Mouse (Mus musculus) CH12.LX (cell line): ENCODE measurements around the gene Sacs. TPM values are rescaled to one million over a fixed set of nuclear protein-coding genes. Genes with fewer than 3 reads are reported as not detected.
A peak's percentile ranks its signal among the peaks of the same experiment; 100 is the strongest.

ENCODE experiments used
- DNase-seq: peaks from one replicate; pipeline ENCODE4 v3.0.0-alpha.2; 2013; ENCODE audit errors: extremely low read depth
- H3K27ac ChIP-seq: 2 replicates; pipeline ENCODE4 v1.5.1; 2012; ENCODE audit warnings: low read depth, mild to moderate bottlenecking, control low read depth, moderate library complexity; ENCODE audit not compliant: insufficient read depth
- H3K27me3 ChIP-seq: replicated peaks from 2 replicates; pipeline ENCODE3; 2012; ENCODE audit warnings: inconsistent platforms
- H3K36me3 ChIP-seq, 2 experiments: replicated peaks in 1 of 2; 2 replicates each; pipeline versions ENCODE3 to v1.6.1; 2012; ENCODE audit warnings: inconsistent platforms in 1 of 2, low read length in 1 of 2, mild to moderate bottlenecking in 1 of 2, mixed read lengths in 1 of 2, moderate library complexity in 1 of 2; ENCODE audit not compliant: control insufficient read depth in 1 of 2, insufficient read depth in 1 of 2
- H3K4me1 ChIP-seq, 2 experiments: 2 replicates each; pipeline ENCODE4 v1.6.1; 2012; ENCODE audit warnings: inconsistent platforms in 1 of 2, moderate library complexity in 1 of 2; ENCODE audit not compliant: insufficient read depth in 2 of 2, control insufficient read depth in 1 of 2
- H3K4me2 ChIP-seq: 2 replicates; pipeline ENCODE4 v1.6.1; 2012; ENCODE audit warnings: low read depth, mild to moderate bottlenecking, control low read depth; ENCODE audit not compliant: poor library complexity, insufficient read depth, severe bottlenecking
- H3K4me3 ChIP-seq, 3 experiments: fragments of 150-350 bp in 1 of 3; sonication (generic) in 1 of 3; replicated peaks in 1 of 3; 2 replicates each; pipeline versions ENCODE3 to v1.5.1; 2011 to 2012; ENCODE audit warnings: low read depth in 2 of 3, low read length in 2 of 3, mild to moderate bottlenecking in 2 of 3, moderate library complexity in 2 of 3, control low read depth in 1 of 3, improper control_type of control experiment in 1 of 3, inconsistent platforms in 1 of 3, mixed read lengths in 1 of 3; ENCODE audit not compliant: poor library complexity in 1 of 3
- H3K79me2 ChIP-seq: replicated peaks from 2 replicates; pipeline ENCODE4 v1.6.1; 2012; ENCODE audit warnings: mild to moderate bottlenecking, moderate library complexity; ENCODE audit not compliant: control insufficient read depth, poor library complexity, insufficient read depth, severe bottlenecking; ENCODE audit errors: extremely low read depth
- H3K9ac ChIP-seq: 2 replicates; pipeline ENCODE4 v1.6.1; 2012; ENCODE audit warnings: low read depth, mild to moderate bottlenecking, control low read depth, moderate library complexity; ENCODE audit not compliant: insufficient read depth
- H3K9me3 ChIP-seq: replicated peaks from 2 replicates; pipeline ENCODE3; 2012; ENCODE audit warnings: low read length, inconsistent platforms, mixed read lengths
- BHLHE40 ChIP-seq: IDR thresholded peaks from 2 replicates; pipeline ENCODE4 v1.6.1; 2011; ENCODE audit warnings: mild to moderate bottlenecking, low read depth, low read length, improper control_type of control experiment
- CHD1 ChIP-seq: IDR thresholded peaks from 2 replicates; pipeline ENCODE4 v1.6.1; 2012; ENCODE audit warnings: low read depth, low read length, improper control_type of control experiment, inconsistent platforms
- CTCF ChIP-seq, 2 experiments: IDR thresholded peaks in 1 of 2; conservative IDR thresholded peaks in 1 of 2; 2 replicates each; pipeline ENCODE4 v1.5.1; 2011 to 2012; ENCODE audit warnings: low read depth in 2 of 2, low read length in 2 of 2, improper control_type of control experiment in 1 of 2, inconsistent platforms in 1 of 2, mild to moderate bottlenecking in 1 of 2, moderate library complexity in 1 of 2
- ELF1 ChIP-seq: IDR thresholded peaks from 2 replicates; pipeline ENCODE4 v1.6.1; 2014; ENCODE audit warnings: low read depth, mild to moderate bottlenecking, inconsistent platforms, low read length, improper control_type of control experiment
- EP300 ChIP-seq: IDR thresholded peaks from 2 replicates; pipeline ENCODE4 v1.6.1; 2011; ENCODE audit warnings: low read length, improper control_type of control experiment
- IRF4 ChIP-seq: IDR thresholded peaks from 2 replicates; pipeline ENCODE4 v1.6.1; 2014; ENCODE audit warnings: low read depth, mild to moderate bottlenecking, inconsistent platforms, low read length, improper control_type of control experiment
- MAFK ChIP-seq: IDR thresholded peaks from 2 replicates; pipeline ENCODE4 v1.6.1; 2011; ENCODE audit warnings: low read length, improper control_type of control experiment; ENCODE audit not compliant: insufficient replicate concordance
- MAX ChIP-seq: IDR thresholded peaks from 2 replicates; pipeline ENCODE4 v1.6.1; 2011; ENCODE audit warnings: low read length, improper control_type of control experiment
- MAZ ChIP-seq: IDR thresholded peaks from 2 replicates; pipeline ENCODE4 v1.6.1; 2012; ENCODE audit warnings: low read depth, mild to moderate bottlenecking, inconsistent platforms, low read length, improper control_type of control experiment, moderate library complexity
- MEF2A ChIP-seq: IDR thresholded peaks from 2 replicates; pipeline ENCODE4 v1.6.1; 2014; ENCODE audit warnings: low read depth, mild to moderate bottlenecking, inconsistent platforms, low read length, improper control_type of control experiment, borderline replicate concordance
- MXI1 ChIP-seq: IDR thresholded peaks from 2 replicates; pipeline ENCODE4 v1.6.1; 2011; ENCODE audit warnings: mild to moderate bottlenecking, low read depth, low read length, improper control_type of control experiment
- MYC ChIP-seq: IDR thresholded peaks from 2 replicates; pipeline ENCODE4 v1.6.1; 2011; ENCODE audit warnings: low read depth, mild to moderate bottlenecking, improper control_type of control experiment, low read length
- NELFE ChIP-seq: IDR thresholded peaks from 2 replicates; pipeline ENCODE4 v1.6.1; 2011; ENCODE audit warnings: low read depth, low read length, improper control_type of control experiment
- PAX5 ChIP-seq: IDR thresholded peaks from 2 replicates; pipeline ENCODE4 v1.6.1; 2012; ENCODE audit warnings: low read length, inconsistent platforms, mixed read lengths
- POLR2A ChIP-seq: IDR thresholded peaks from 2 replicates; pipeline ENCODE4 v1.6.1; 2011; ENCODE audit warnings: low read depth, mild to moderate bottlenecking, improper control_type of control experiment, low read length
- POLR2AphosphoS2 ChIP-seq: IDR thresholded peaks from 2 replicates; pipeline ENCODE4 v1.6.1; 2011; ENCODE audit warnings: low read depth, low read length, improper control_type of control experiment
- RAD21 ChIP-seq: IDR thresholded peaks from 2 replicates; pipeline ENCODE4 v1.6.1; 2011; ENCODE audit warnings: low read depth, mild to moderate bottlenecking, low read length, improper control_type of control experiment, moderate library complexity
- RCOR1 ChIP-seq: conservative IDR thresholded peaks from 2 replicates; pipeline ENCODE4 v1.6.1; 2012; ENCODE audit warnings: low read depth, mild to moderate bottlenecking, inconsistent platforms, low read length, improper control_type of control experiment
- SIN3A ChIP-seq: IDR thresholded peaks from 2 replicates; pipeline ENCODE4 v1.6.1; 2012; ENCODE audit warnings: low read length, improper control_type of control experiment, inconsistent platforms
- SMC3 ChIP-seq: IDR thresholded peaks from 2 replicates; pipeline ENCODE4 v1.6.1; 2011; ENCODE audit warnings: low read depth, low read length, improper control_type of control experiment
- TBP ChIP-seq: conservative IDR thresholded peaks from 2 replicates; pipeline ENCODE4 v1.6.1; 2011; ENCODE audit warnings: low read depth, low read length, improper control_type of control experiment
- TCF12 ChIP-seq: IDR thresholded peaks from 2 replicates; pipeline ENCODE4 v1.6.1; 2014; ENCODE audit warnings: low read depth, mild to moderate bottlenecking, inconsistent platforms, low read length, improper control_type of control experiment
- UBTF ChIP-seq: IDR thresholded peaks from 2 replicates; pipeline ENCODE4 v1.6.1; 2012; ENCODE audit warnings: low read depth, mild to moderate bottlenecking, inconsistent platforms, low read length, improper control_type of control experiment, moderate library complexity
- ZC3H11A ChIP-seq: IDR thresholded peaks from 2 replicates; pipeline ENCODE4 v1.6.1; 2012; ENCODE audit warnings: low read depth, mild to moderate bottlenecking, inconsistent platforms, low read length, improper control_type of control experiment
- ZMIZ1 ChIP-seq: IDR thresholded peaks from 2 replicates; pipeline ENCODE4 v1.6.1; 2012; ENCODE audit warnings: low read depth, mild to moderate bottlenecking, inconsistent platforms, low read length, improper control_type of control experiment
- dilution Hi-C: fragments of 300-500 bp; cut with MboI; formaldehyde crosslinking; loops from 2 replicates; pipeline ENCODE4 v1.14.3; 2020; ENCODE audit warnings: low sequenced_read_pairs; ENCODE audit not compliant: extremely low pct_unique_long_range_greater_than_20kb, extremely low pct_ligation_motif_present
- in situ Hi-C: fragments of 300-500 bp; cut with MboI; formaldehyde crosslinking; loops from 3 replicates; pipeline ENCODE4 v1.14.3; 2019; ENCODE audit warnings: low sequenced_read_pairs, low pct_ligation_motif_present, low pct_unique_long_range_greater_than_20kb, mixed read lengths
- polyA plus RNA-seq: library from polyadenylated mRNA; unstranded; fragments of >175 nt; gene quantifications from 2 replicates; pipeline ENCODE4 v1.2.1, GENCODE M21; 2012; ENCODE audit warnings: low read depth; ENCODE audit not compliant: insufficient read length
- total RNA-seq, 2 experiments: library from RNA; depleted of rRNA; stranded (reverse); fragments of 300-350 nt in 1 of 2; fragments of >200 nt in 1 of 2; gene quantifications; 2 replicates each; pipeline ENCODE4 v1.2.3; 2012 to 2014

The Sacs gene
- total and polyA plus RNA-seq, 3 experiments, result 5.3 to 6.7 (median 6.6) TPM

GRCm38 (mm10) chr14:61108625-61109024 is 29.6 kb upstream of the Sacs start:
- Histone ChIP-seq H3K4me2 (no peak overlapping the region), H3K79me2 (no peaks in the 10 kb centered on the region), H3K36me3 (no peaks in the 10 kb centered on the region), H3K9ac (no peak overlapping the region), H3K4me3 (no peak overlapping the region), H3K27me3 (no peaks in the 10 kb centered on the region), H3K27ac (no peak overlapping the region), H3K4me1 (peaks cover 0 to 10% of the 10 kb centered on the region in 2 experiments; a peak in 2 of 4 replicates), H3K9me3 (no peaks in the 10 kb centered on the region)
- TF ChIP-seq MXI1 (no peak), SMC3 (no peak)
- in situ Hi-C loops (no loop called here), dilution Hi-C loops (no loop called here)
- no peak for DNase-seq

- H3K36me3 ChIP-seq, result no peaks in the 10 kb centered on the region
These were observed 25.9 kb upstream of the Sacs start for GRCm38 (mm10) chr14:61112404-61112803.

GRCm38 (mm10) chr14:61124755-61125154 is 13.5 kb upstream of the Sacs start:
- Histone ChIP-seq H3K79me2 (no peaks in the 10 kb centered on the region), H3K9me3 (no peaks in the 10 kb centered on the region)
- TF ChIP-seq MAFK, result no peak
- TF ChIP-seq UBTF, result no peak
- TF ChIP-seq SIN3A, result no peak
- no peak for TF ChIP-seq TCF12
- no peak for TF ChIP-seq POLR2AphosphoS2
- TF ChIP-seq BHLHE40, result no peak
- TF ChIP-seq EP300, result no peak
- no peak for TF ChIP-seq POLR2A
- TF ChIP-seq MAX, result no peak
- no peak for TF ChIP-seq ZMIZ1
- TF ChIP-seq TBP, result no peak
- no peak for TF ChIP-seq NELFE
- TF ChIP-seq, all 38 proteins: peak for 0
- no peaks in the 10 kb centered on the region for H3K36me3 ChIP-seq
- no peak overlapping the region for H3K9ac ChIP-seq
- DNase-seq, result no peak
- H3K4me2 ChIP-seq, result no peak overlapping the region
- no peaks in the 10 kb centered on the region for H3K27me3 ChIP-seq
- in situ Hi-C loops (no loop called here), dilution Hi-C loops (no loop called here)
- no peaks in the 10 kb centered on the region for H3K4me1 ChIP-seq
- no peak overlapping the region for H3K4me3 ChIP-seq
- H3K27ac ChIP-seq, result no peak overlapping the region

More at GRCm38 (mm10) chr14:61112404-61112803, 25.9 kb upstream of the Sacs start:
- H3K4me2 ChIP-seq, result no peak overlapping the region
- H3K79me2 ChIP-seq, result no peaks in the 10 kb centered on the region
- TF ChIP-seq MXI1, result no peak
- no peak for TF ChIP-seq PAX5
- TF ChIP-seq SMC3, result peak; percentile 94
- TF ChIP-seq MAX, result peak; percentile 35; the same call in 1 of the 2 replicates
- no peak for TF ChIP-seq CHD1
- 0 out of 2 replicates have a peak, but pooled peaks have one; percentile 34 for TF ChIP-seq MYC
- TF ChIP-seq ZC3H11A, result peak; percentile 78
- peak; percentile 42; the same call in 1 of the 2 replicates for TF ChIP-seq MAZ
- peak; percentile 50 to 95 for TF ChIP-seq CTCF (conservative IDR thresholded peaks at IDR 0.05 in 1 of 2, IDR thresholded peaks at IDR 0.05 in 1 of 2; ENCODE audit: low read depth in 2 of 2, low read length in 2 of 2)
- no peak for TF ChIP-seq MEF2A
- TF ChIP-seq ELF1, result no peak
- 0 out of 2 replicates have a peak, but pooled peaks have one; percentile 27 for TF ChIP-seq IRF4
- no peak for TF ChIP-seq TBP
- TF ChIP-seq SIN3A, result no peak
- no peak for TF ChIP-seq EP300
- no peak for TF ChIP-seq ZMIZ1
- no peak for TF ChIP-seq RCOR1
- TF ChIP-seq RAD21, result peak; percentile 96
- H3K9me3 ChIP-seq, result no peaks in the 10 kb centered on the region
- peaks cover 0 to 7% of the 10 kb centered on the region in 2 experiments; a peak in 2 of 4 replicates for H3K4me1 ChIP-seq
- peak; percentile 73 for DNase-seq
- in situ Hi-C loops, result loop anchor here (10.0 kb wide), 1 partner anchor 418 kb away; no protein-coding TSS in a partner anchor
- H3K4me3 ChIP-seq, result no peak overlapping the region
- no peaks in the 10 kb centered on the region for H3K27me3 ChIP-seq
- H3K9ac ChIP-seq, result no peak overlapping the region
- no peak overlapping the region for H3K27ac ChIP-seq
- dilution Hi-C loops, result no loop called here
